Mouse (Mus musculus): ENCODE results near the gene Krt24.
A peak's percentile ranks its signal among the peaks of the same experiment; 100 is the strongest.

Krt24 gene

GRCm38 (mm10) chr11:99231049-99231816 lies 53.8 kb downstream of the Krt24 start:
- no peak for TF ChIP-seq NANOG (IDR thresholded peaks at IDR 0.05; ENCODE audit: borderline replicate concordance, low read length)
- TF ChIP-seq CTCF (conservative IDR thresholded peaks at IDR 0.05; ENCODE audit: low read length): no peak
- no peak for TF ChIP-seq POU5F1 (IDR thresholded peaks at IDR 0.05; ENCODE audit: borderline replicate concordance, low read length)
- Histone ChIP-seq H3K9me3 (ENCODE audit: low read length) (no peaks in the 10 kb centered on the region), H3K4me3 (replicated peaks; ENCODE audit: low read length) (peak overlapping the region; percentile 89), H3K36me3 (ENCODE audit: insufficient read depth, low read length) (peaks cover 20% of the 10 kb centered on the region), H3K4me1 (replicated peaks; ENCODE audit: low read depth, low read length) (peaks cover 24% of the 10 kb centered on the region), H3K27me3 (ENCODE audit: insufficient read depth, low read length) (no peaks in the 10 kb centered on the region)

DNA sequence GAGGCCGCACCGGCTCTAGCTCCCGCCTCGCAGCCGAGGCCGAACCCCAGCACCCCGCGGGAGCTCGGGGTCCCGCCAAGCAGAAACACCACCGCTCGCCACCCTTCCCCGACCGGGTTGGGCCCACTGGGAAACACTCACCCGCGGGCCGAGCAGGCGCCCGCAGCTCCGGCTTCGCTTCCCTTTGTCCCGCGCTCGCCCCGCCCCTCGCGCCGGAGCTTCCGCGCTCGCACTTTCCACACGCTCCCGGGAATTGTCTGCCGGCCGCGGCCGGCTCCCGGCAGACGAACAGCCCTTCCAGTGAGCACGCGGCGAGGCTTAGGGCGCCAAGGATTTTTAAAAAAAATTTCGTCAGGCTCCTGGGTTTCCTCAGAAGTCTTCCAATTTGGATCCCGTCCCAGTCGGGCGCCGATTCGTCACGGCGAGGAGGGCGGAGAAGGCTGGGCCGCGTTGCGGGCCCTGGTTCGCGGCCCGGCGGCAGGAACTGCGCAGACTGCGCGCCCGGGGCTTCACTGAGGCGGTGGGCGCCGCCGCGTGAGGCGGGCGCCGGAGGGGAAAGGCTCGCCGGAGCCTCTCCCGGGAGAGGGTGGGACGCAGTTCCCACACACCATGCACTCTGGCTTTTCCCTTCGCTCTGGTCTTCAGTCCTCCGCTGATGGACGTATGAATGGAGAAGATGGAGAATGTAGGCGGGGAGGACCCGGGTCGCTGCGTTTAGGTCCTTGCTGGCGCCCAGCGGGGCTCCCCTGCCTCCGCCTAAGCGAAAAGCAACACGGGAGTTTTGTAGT lies 54.6 kb downstream of the Krt24 start, which contains the start of gene Smarce1:
Gene Smarce1 (minus strand): TSS at position 757 of the 788 bp plus-strand sequence.
- Histone ChIP-seq H3K36me3 (ENCODE audit: insufficient read depth, low read length) (peaks cover 28% of the 10 kb centered on the region), H3K27me3 (ENCODE audit: insufficient read depth, low read length) (no peaks in the 10 kb centered on the region), H3K4me3 (replicated peaks; ENCODE audit: low read length) (peak within 1 kb of the TSS; percentile 89), H3K4me1 (replicated peaks; ENCODE audit: low read depth, low read length) (peaks cover 24% of the 10 kb centered on the region), H3K9me3 (ENCODE audit: low read length) (no peaks in the 10 kb centered on the region)
- no peak for TF ChIP-seq CTCF (conservative IDR thresholded peaks at IDR 0.05; ENCODE audit: low read length)
- TF ChIP-seq POU5F1 (IDR thresholded peaks at IDR 0.05; ENCODE audit: borderline replicate concordance, low read length): no peak
- no peak for TF ChIP-seq NANOG (IDR thresholded peaks at IDR 0.05; ENCODE audit: borderline replicate concordance, low read length)
